Mouse (Mus musculus) forebrain, embryonic 10.5 days (tissue): ENCODE measurements around the gene Pdcd1lg2. TPM values are rescaled to one million over a fixed set of nuclear protein-coding genes. Genes with fewer than 3 reads are reported as not detected.
"Not testable (repeated sequence)": the region's sequence is repeated elsewhere in the genome, so short reads cannot be mapped to it uniquely, and the experiment has no call there.

Experiments
- DNase-seq: peaks from one replicate; pipeline ENCODE4 v3.0.0-alpha.2; 2017; ENCODE audit warnings: low spot score; ENCODE audit errors: extremely low spot score
- H3K27ac ChIP-seq: fragments of 300-500 bp; sonication (generic); 2 replicates; pipeline ENCODE4 v1.5.1; 2016; ENCODE audit warnings: mild to moderate bottlenecking
- H3K27me3 ChIP-seq: fragments of 300-500 bp; sonication (generic); 2 replicates; pipeline ENCODE4 v1.6.1; 2016; ENCODE audit warnings: mild to moderate bottlenecking; ENCODE audit not compliant: poor library complexity, severe bottlenecking
- H3K36me3 ChIP-seq: fragments of 300-500 bp; sonication (generic); replicated peaks from 2 replicates; pipeline ENCODE4 v1.6.1; 2016; ENCODE audit warnings: mild to moderate bottlenecking, moderate library complexity
- H3K4me1 ChIP-seq: fragments of 300-500 bp; sonication (generic); 2 replicates; pipeline ENCODE4 v1.6.1; 2016
- H3K4me3 ChIP-seq: fragments of 300-500 bp; sonication (generic); 2 replicates; pipeline ENCODE4 v1.5.1; 2016; ENCODE audit warnings: mild to moderate bottlenecking, moderate library complexity
- H3K9me3 ChIP-seq: fragments of 300-500 bp; sonication (generic); 2 replicates; pipeline ENCODE4 v1.6.1; 2016; ENCODE audit warnings: mild to moderate bottlenecking, moderate library complexity
- WGBS: fragments of 180-500 bp; shearing (Covaris S2); methylation state at CpG from one replicate; pipeline ENCODE4 v1.1.7; 2016; 5-methylcytosine and 5-hydroxymethylcytosine counted together
- polyA plus RNA-seq: library from polyadenylated mRNA; unstranded; fragments of >200 nt; fragmentation: Nextera tagmentation; extraction: Ambion mirVana; gene quantifications from 2 replicates; pipeline ENCODE4 v1.2.1, GENCODE M21; 2016

Pdcd1lg2 gene
- polyA plus RNA-seq, 1 experiment from 2014 or later = not detected

- DNase-seq = no peak
- 77% methylated on average over 6 of the region's 6 CpGs for WGBS
- Histone ChIP-seq H3K27ac (no peak overlapping the region), H3K27me3 (no peaks in the 10 kb centered on the region), H3K9me3 (no peaks in the 10 kb centered on the region), H3K36me3 (no peaks in the 10 kb centered on the region), H3K4me3 (no peak overlapping the region), H3K4me1 (peaks cover 4% of the 10 kb centered on the region)
Observed at GRCm38 (mm10) chr19:29412476-29413420, 2.0 kb downstream of the Pdcd1lg2 start.

- Histone ChIP-seq H3K36me3 (no peaks in the 10 kb centered on the region), H3K4me1 (no peaks in the 10 kb centered on the region), H3K9me3 (no peaks in the 10 kb centered on the region), H3K27me3 (no peaks in the 10 kb centered on the region), H3K4me3 (no peak overlapping the region), H3K27ac (no peak overlapping the region)
- WGBS = 89% methylated on average over 3 of the region's 3 CpGs
- no peak for DNase-seq
Observed at GRCm38 (mm10) chr19:29414513-29414912, 3.8 kb downstream of the Pdcd1lg2 start.

GRCm38 (mm10) chr19:29414917-29415316 is 4.2 kb downstream of the Pdcd1lg2 start:
- not testable (repeated sequence) for H3K36me3 ChIP-seq, H3K4me1 ChIP-seq, DNase-seq

GRCm38 (mm10) chr19:29416393-29416902 is 5.7 kb downstream of the Pdcd1lg2 start:
- no peak for DNase-seq
- no peaks in the 10 kb centered on the region for H3K36me3 ChIP-seq
- WGBS = 86% methylated on average over 3 of the region's 3 CpGs

More at GRCm38 (mm10) chr19:29414917-29415316, 4.2 kb downstream of the Pdcd1lg2 start:
- not testable (repeated sequence) for H3K27ac ChIP-seq, H3K9me3 ChIP-seq, H3K27me3 ChIP-seq, H3K4me3 ChIP-seq

GRCm38 (mm10) chr19:29417188-29417587 is 6.5 kb downstream of the Pdcd1lg2 start:
- no peak for DNase-seq
- Histone ChIP-seq H3K9me3 (no peaks in the 10 kb centered on the region), H3K4me1 (no peaks in the 10 kb centered on the region), H3K36me3 (no peaks in the 10 kb centered on the region), H3K27me3 (no peaks in the 10 kb centered on the region), H3K27ac (no peak overlapping the region), H3K4me3 (no peak overlapping the region)
- WGBS = 58% methylated on average over 2 of the region's 2 CpGs

More at GRCm38 (mm10) chr19:29416393-29416902, 5.7 kb downstream of the Pdcd1lg2 start:
- Histone ChIP-seq H3K4me3 (no peak overlapping the region), H3K4me1 (no peaks in the 10 kb centered on the region), H3K9me3 (no peaks in the 10 kb centered on the region), H3K27me3 (no peaks in the 10 kb centered on the region), H3K27ac (no peak overlapping the region)

- H3K9me3 ChIP-seq = no peaks in the 10 kb centered on the region
- no peak for DNase-seq
- no peaks in the 10 kb centered on the region for H3K4me1 ChIP-seq
- H3K36me3 ChIP-seq = no peaks in the 10 kb centered on the region
- H3K4me3 ChIP-seq = no peak overlapping the region
- 87% methylated on average over 2 of the region's 2 CpGs for WGBS
- H3K27me3 ChIP-seq = no peaks in the 10 kb centered on the region
- H3K27ac ChIP-seq = no peak overlapping the region
Observed at GRCm38 (mm10) chr19:29417894-29418293, 7.2 kb downstream of the Pdcd1lg2 start.

DNA sequence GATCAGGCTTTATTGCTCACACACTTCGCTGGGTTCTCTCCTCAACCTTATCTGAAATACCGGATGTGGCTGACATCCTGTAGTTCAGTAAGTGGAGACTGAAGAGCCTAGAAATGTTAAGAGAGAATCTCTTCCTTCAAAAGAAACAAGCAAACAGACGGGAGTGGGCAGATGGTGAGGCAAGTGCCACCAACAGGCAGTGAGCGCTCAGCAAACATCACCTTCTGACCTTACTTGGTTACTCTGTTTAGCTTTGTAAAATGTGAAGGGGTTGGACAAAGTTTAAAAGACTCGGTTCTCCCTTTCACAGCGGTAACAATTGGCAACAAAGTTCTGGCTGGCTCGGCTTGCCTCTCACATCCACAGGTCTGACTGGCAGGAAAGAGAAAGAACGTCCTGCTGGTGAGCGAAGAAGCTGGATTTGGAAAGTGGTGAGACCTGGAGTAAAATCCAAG is 8.0 kb downstream of the Pdcd1lg2 start:
- Histone ChIP-seq H3K36me3 (no peaks in the 10 kb centered on the region), H3K27me3 (no peaks in the 10 kb centered on the region), H3K4me1 (no peaks in the 10 kb centered on the region), H3K27ac (no peak overlapping the region), H3K9me3 (no peaks in the 10 kb centered on the region), H3K4me3 (no peak overlapping the region)
- 59% methylated on average over 9 of the region's 9 CpGs for WGBS
- no peak for DNase-seq

GRCm38 (mm10) chr19:29419506-29419905 is 8.8 kb downstream of the Pdcd1lg2 start:
- WGBS = 84% methylated on average over 3 of the region's 3 CpGs
- Histone ChIP-seq H3K27ac (no peak overlapping the region), H3K4me1 (no peaks in the 10 kb centered on the region), H3K27me3 (no peaks in the 10 kb centered on the region), H3K36me3 (no peaks in the 10 kb centered on the region), H3K4me3 (no peak overlapping the region), H3K9me3 (no peaks in the 10 kb centered on the region)
- DNase-seq = no peak

DNA sequence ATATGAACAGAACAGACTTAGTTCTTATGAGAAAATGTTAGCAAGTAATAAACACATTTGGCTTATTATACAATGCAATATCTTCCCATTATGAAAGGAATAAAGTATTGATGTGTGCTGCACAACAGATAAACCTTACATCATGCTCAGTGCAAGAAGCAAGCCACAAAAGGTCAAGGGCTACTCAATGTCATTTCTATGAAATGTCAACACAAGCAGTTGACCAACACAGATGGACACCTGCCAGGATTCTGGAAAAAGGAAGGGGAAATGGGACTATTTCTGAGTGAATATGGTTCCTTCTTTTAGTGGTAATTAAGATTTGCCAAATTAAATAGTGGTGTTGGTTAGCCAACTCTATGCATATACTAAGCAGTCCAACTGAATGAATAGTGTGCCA is 9.2 kb downstream of the Pdcd1lg2 start:
- no peaks in the 10 kb centered on the region for H3K36me3 ChIP-seq
- no peaks in the 10 kb centered on the region for H3K4me1 ChIP-seq
- DNase-seq = no peak
- H3K27ac ChIP-seq = no peak overlapping the region
- no peaks in the 10 kb centered on the region for H3K27me3 ChIP-seq
- H3K9me3 ChIP-seq = no peaks in the 10 kb centered on the region
- no peak overlapping the region for H3K4me3 ChIP-seq

DNA sequence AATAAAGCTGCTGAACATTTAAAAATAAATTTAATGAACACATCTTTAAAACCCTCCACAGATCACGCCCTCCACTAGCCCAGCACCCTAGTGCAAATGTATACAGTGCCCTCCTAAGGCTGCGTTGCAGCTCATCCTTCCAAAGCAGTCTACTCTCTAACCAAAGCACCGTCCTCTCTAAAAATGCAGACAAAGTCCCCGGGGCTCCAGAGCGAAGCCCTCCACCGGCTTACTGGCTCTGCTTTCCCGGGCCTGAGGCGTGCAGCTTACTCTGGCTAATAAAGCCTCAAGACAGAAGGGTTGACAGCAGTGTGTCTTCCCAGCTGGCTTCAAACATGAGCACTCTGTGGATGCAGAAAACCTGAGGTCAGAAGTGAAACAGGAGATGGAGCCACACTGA is 9.7 kb downstream of the Pdcd1lg2 start:
- WGBS = 86% methylated on average over 8 of the region's 8 CpGs
- no peaks in the 10 kb centered on the region for H3K36me3 ChIP-seq
- H3K4me1 ChIP-seq = no peaks in the 10 kb centered on the region
- H3K27me3 ChIP-seq = no peaks in the 10 kb centered on the region
- no peak overlapping the region for H3K27ac ChIP-seq
- H3K4me3 ChIP-seq = no peak overlapping the region
- no peaks in the 10 kb centered on the region for H3K9me3 ChIP-seq
- no peak for DNase-seq

DNA sequence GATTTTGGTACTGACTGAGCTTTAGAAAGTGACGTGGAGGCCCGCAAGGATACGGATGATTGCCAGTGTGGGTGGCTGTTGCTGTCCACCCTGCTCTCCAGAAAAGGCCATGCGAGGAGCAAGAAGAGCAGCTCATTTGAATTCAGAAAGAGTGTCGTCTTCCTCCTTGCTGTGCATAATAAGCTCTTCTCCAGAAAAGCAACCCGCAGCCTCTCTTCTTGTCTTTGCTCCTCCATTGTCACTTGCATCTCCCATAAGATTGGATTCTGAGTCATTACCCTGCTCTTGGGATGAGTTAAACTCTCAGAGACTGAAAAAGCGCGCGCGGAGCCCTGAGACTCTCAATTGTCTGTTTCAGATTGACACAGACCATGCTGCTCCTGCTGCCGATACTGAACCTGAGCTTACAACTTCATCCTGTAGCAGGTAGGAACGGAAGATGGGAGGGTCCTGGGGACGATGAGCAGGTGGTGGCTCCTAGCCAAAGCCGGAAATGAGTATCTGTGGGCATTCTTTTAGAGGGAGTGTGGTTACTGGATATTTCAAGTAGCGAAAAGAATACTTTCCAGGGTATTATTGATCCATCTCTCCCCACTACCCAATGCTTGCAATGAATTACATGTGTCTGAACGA is 11.4 kb downstream of the Pdcd1lg2 start:
- Histone ChIP-seq H3K27me3 (no peaks in the 10 kb centered on the region), H3K27ac (no peak overlapping the region), H3K36me3 (no peaks in the 10 kb centered on the region), H3K9me3 (no peaks in the 10 kb centered on the region), H3K4me3 (no peak overlapping the region), H3K4me1 (no peaks in the 10 kb centered on the region)
- DNase-seq = no peak
- WGBS = 86% methylated on average over 16 of the region's 16 CpGs

DNA sequence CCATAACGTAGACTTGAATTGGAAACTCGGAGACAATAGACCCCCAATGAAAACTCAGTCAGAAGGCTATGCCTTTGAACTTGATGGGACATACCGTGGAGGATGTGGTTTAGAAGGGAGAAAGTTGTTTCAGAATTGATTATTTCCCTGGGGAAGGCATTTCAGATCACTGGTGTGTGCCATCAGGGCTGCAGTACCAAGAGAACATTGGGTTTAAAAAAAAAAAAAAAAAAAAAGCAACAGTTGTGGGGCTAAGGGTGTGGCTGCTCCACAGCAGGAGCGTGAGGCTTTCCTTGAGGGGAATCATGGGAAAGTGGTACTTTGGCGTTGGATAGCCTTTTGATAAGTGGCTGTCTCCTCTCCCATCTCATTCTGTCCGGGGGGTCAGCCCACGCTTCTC is 12.1 kb downstream of the Pdcd1lg2 start:
- no peak overlapping the region for H3K27ac ChIP-seq
- no peaks in the 10 kb centered on the region for H3K27me3 ChIP-seq
- no peak for DNase-seq
- H3K36me3 ChIP-seq = no peaks in the 10 kb centered on the region
- H3K4me3 ChIP-seq = no peak overlapping the region
- H3K9me3 ChIP-seq = no peaks in the 10 kb centered on the region
- H3K4me1 ChIP-seq = no peaks in the 10 kb centered on the region
- 85% methylated on average over 7 of the region's 7 CpGs for WGBS

DNA sequence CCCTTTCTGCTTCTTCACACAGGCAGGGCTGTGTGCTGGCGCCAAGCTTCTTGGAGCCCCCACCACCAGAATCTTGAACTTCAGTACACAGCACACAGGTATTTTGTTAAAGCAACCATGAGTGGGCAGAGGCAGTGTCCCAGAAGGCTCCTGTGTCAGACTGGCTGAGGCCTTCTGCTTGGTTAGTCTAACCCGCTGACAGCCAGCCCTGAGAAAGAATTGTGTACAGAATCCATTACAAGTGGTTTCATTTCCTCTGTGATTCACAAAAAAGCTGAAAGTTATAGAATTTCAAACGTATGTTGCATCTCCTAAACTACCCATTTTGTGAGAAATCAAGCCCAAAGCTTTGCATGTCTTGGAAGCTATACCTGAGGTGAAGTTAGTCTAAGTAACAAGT is 19.8 kb downstream of the Pdcd1lg2 start:
- 88% methylated on average over 3 of the region's 3 CpGs for WGBS
- no peak overlapping the region for H3K27ac ChIP-seq
- no peak for DNase-seq
- H3K4me1 ChIP-seq = no peaks in the 10 kb centered on the region
- no peaks in the 10 kb centered on the region for H3K27me3 ChIP-seq
- H3K4me3 ChIP-seq = no peak overlapping the region
- H3K9me3 ChIP-seq = no peaks in the 10 kb centered on the region
- no peaks in the 10 kb centered on the region for H3K36me3 ChIP-seq
